Mouse (Mus musculus) cerebellum, adult 2 months (tissue): ENCODE results near the gene Adgb. TPM values are rescaled to one million over a fixed set of nuclear protein-coding genes. Genes with fewer than 3 reads are reported as not detected.

ENCODE experiments used
- DNase-seq, 2 experiments: peaks; one replicate each; pipeline ENCODE4 v3.0.0; 2021
- H3K27ac ChIP-seq: fragments of 200-500 bp; 2 replicates; pipeline ENCODE4 v1.5.1; 2012; ENCODE audit warnings: low read length, control low read depth, inconsistent platforms; ENCODE audit not compliant: insufficient read depth
- H3K27me3 ChIP-seq: fragments of 200-500 bp; 2 replicates; pipeline ENCODE4 v1.6.1; 2012; ENCODE audit warnings: inconsistent platforms, mild to moderate bottlenecking, low read length, moderate library complexity; ENCODE audit not compliant: control insufficient read depth, insufficient read depth
- H3K4me1 ChIP-seq: fragments of 200-500 bp; 2 replicates; pipeline ENCODE4 v1.6.1; 2011; ENCODE audit warnings: low read length; ENCODE audit not compliant: control insufficient read depth, insufficient read depth
- H3K4me3 ChIP-seq: fragments of 200-500 bp; replicated peaks from 2 replicates; pipeline ENCODE3; 2011; ENCODE audit warnings: mild to moderate bottlenecking, low read depth, low read length, control low read depth; ENCODE audit not compliant: insufficient read depth
- CTCF ChIP-seq: fragments of 200-500 bp; IDR thresholded peaks from 2 replicates; pipeline ENCODE4 v1.5.1; 2011; ENCODE audit warnings: low read depth, mild to moderate bottlenecking, control low read depth, low read length, moderate library complexity, borderline replicate concordance; ENCODE audit not compliant: insufficient read depth
- POLR2A ChIP-seq: fragments of 200-500 bp; IDR thresholded peaks from 2 replicates; pipeline ENCODE4 v1.6.1; 2011; ENCODE audit warnings: low read length, control low read depth, borderline replicate concordance; ENCODE audit not compliant: insufficient read depth
- WGBS: fragments of 180-500 bp; shearing (Covaris S2); methylation state at CpG from one replicate; pipeline ENCODE4 v1.1.7; 2018; 5-methylcytosine and 5-hydroxymethylcytosine counted together
- polyA plus RNA-seq: library from polyadenylated mRNA; depleted of rRNA; stranded (reverse); fragments of >200 nt; gene quantifications from 2 replicates; pipeline ENCODE4 v1.2.3, GENCODE M21; 2012; rRNA removed

Gene Adgb
- polyA plus RNA-seq, 1 experiment, result 0.23 TPM

DNA sequence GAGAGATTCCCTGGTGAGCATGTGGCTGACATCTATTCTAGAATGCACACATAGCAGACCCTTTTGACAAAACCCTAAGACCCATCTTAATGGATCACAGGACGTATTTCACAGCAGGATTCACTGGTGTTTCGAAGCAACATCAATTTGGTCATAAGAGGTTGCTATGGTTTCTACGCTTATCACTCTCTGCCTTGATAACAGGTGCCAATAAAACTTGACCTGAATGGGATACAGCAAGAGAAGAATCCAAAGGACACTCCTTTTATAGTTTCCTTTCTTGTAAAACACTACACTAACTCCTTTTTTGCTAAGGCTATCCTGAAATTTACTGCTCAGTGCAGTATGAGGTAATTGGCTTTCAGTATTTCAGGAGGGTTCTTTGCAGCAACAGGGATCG is 163.1 kb downstream of the Adgb start:
- no peaks in the 10 kb centered on the region for H3K27me3 ChIP-seq
- TF ChIP-seq CTCF, result no peak
- TF ChIP-seq POLR2A, result no peak
- H3K4me1 ChIP-seq, result no peaks in the 10 kb centered on the region
- no peak for DNase-seq
- H3K27ac ChIP-seq, result no peak overlapping the region
- no peak overlapping the region for H3K4me3 ChIP-seq
- 65% methylated on average over 4 of the region's 4 CpGs for WGBS

DNA sequence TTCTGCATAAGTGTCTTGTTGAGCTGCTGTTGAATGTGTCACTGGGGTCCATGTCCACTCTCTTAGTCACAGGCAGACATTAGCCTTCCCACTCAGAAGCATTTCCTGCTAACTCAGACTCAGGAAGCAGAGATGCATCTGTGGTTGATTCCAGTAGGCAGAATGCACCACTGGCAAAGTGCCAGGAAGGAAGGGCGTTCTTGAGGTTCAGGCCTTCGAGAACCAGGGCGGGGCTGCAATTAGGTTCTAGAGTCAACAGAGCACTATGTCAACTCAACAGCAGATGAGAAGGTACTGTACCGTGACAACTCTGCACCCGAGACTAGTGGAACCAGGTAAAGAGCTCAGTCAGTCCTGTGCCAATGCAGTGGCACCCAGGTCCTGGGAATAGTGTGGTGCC is 164.7 kb downstream of the Adgb start:
- Histone ChIP-seq H3K4me1 (no peaks in the 10 kb centered on the region), H3K27me3 (no peaks in the 10 kb centered on the region), H3K4me3 (no peak overlapping the region), H3K27ac (no peak overlapping the region)
- WGBS, result 68% methylated on average over 5 of the region's 5 CpGs
- DNase-seq, result no peak
- no peak for TF ChIP-seq CTCF
- TF ChIP-seq POLR2A, result no peak

DNA sequence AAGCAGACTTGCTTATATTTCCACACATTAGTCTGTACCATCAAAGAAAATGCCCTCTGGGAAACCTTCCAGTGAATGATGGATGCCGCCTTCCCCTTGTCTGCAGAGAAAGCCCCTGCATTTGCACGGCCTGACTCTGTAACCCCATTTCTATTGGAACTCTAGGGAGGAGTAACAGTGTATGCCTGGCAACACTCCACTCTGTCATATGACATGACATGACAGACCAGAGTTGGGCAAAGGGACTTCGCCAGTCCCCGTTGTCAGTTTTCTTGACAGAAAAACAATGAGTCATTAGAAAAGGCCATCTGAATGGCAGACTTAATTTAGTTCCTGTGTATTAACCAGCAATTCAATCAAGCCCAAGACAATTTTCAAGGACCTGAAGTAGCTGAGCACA is 167.8 kb downstream of the Adgb start:
- H3K4me3 ChIP-seq, result no peak overlapping the region
- H3K4me1 ChIP-seq, result no peaks in the 10 kb centered on the region
- no peaks in the 10 kb centered on the region for H3K27me3 ChIP-seq
- DNase-seq, result no peak
- WGBS, result 29% methylated on average over 4 of the region's 4 CpGs
- H3K27ac ChIP-seq, result no peak overlapping the region
- TF ChIP-seq CTCF (no peak), POLR2A (no peak)

DNA sequence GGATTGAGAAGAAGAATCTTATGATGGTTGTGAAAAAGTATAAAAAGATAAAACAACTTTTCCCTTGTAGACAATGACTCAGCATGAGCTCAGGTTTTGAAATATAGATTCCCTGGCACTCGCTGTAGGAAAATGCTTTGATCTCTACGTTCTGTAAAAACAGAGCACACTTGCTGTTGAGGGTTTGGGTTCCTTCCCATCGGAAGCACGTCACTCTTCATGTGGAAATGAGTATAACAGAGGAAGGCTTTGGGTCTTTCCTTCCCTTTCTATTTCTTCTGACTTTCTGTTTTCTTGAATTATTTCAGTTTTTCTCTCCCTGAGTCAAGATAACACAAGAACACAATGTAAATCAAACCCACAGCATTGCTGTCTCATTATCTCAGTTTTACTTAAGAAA is 170.4 kb downstream of the Adgb start:
- no peaks in the 10 kb centered on the region for H3K27me3 ChIP-seq
- no peak overlapping the region for H3K4me3 ChIP-seq
- no peak for TF ChIP-seq POLR2A
- no peak for TF ChIP-seq CTCF
- no peak for DNase-seq
- WGBS, result 38% methylated on average over 4 of the region's 4 CpGs
- no peaks in the 10 kb centered on the region for H3K4me1 ChIP-seq
- no peak overlapping the region for H3K27ac ChIP-seq

DNA sequence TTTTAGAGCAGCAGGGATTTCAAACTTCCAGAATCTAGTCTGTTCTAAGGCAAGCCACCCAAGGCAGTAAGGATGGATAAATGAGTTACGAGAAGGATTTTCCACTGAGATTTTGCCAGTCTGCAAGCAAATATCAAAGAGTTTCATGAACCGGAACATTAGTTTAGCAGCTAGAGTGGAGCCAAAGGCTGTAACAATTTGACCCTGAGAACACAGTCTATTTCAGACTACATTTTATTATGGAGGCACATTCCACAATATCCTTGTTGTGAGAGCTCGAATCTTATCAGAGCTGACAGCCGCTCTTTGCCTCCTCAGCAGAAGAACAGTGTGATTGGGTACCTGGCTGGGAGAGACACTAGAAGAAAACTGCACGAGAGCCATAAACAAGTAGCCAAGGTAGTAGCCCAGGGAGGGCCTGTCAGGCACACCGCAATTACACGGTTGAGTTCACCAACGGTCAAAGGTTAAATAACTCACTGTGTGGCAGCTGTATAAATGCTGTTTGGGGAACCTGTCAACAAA is 171.1 kb downstream of the Adgb start:
- Histone ChIP-seq H3K4me1 (no peaks in the 10 kb centered on the region), H3K27me3 (no peaks in the 10 kb centered on the region), H3K4me3 (no peak overlapping the region), H3K27ac (no peak overlapping the region)
- WGBS, result 31% methylated on average over 8 of the region's 8 CpGs
- DNase-seq, result no peak
- TF ChIP-seq POLR2A (no peak), CTCF (no peak)

DNA sequence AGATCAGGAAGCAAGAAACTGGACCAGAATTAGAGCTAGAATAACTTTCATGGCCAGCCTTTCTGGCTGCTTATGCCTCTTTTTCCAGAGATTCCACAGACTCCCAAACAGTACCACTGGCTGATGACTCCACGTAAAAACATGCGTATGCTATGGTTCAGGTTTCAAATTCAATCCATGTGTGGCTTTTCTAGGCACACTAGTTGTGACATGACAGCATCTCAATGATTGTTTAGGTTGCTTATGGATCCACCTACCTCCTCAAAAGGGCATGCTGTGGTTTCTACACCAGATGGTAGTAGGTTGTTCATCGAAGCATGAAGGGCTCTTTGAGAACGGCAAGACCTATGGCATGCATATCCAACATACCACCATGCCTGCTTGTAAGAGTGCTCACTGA is 172.1 kb downstream of the Adgb start:
- TF ChIP-seq POLR2A (no peak), CTCF (no peak)
- no peak for DNase-seq
- Histone ChIP-seq H3K4me1 (no peaks in the 10 kb centered on the region), H3K4me3 (no peak overlapping the region), H3K27ac (no peak overlapping the region), H3K27me3 (no peaks in the 10 kb centered on the region)
- 67% methylated on average over 4 of the region's 4 CpGs for WGBS

DNA sequence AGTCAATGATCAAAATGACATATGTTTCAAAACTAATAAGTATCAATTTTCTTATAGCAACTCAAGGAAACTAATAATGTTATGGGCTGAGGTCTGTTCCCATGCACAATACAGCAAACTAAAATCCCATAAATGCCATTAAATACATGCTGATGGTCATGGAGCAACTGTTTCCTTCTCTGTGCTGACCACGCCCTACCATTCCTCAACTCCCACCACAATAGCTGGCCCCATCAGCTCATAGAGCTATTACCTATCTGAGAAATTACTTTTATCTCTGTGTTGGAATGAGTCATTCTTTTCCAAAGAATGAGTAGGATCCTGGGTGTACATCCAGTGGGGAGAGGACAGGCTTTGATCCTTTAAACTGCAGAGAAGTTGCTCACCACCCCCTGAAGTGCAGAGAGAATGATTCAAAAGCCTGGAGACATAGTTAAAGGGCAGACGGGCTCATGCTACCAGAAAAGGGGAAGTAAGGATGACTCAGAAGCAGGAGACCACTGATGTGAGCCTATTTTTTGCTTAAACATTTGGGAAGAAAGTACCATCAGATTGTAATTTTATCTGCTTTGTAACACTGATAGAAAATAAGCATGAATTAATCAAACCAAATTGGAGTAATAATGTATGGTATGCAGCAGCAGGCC is 184.8 kb downstream of the Adgb start:
- WGBS, result 68% methylated on average over 2 of the region's 2 CpGs
- H3K4me3 ChIP-seq, result no peak overlapping the region
- H3K4me1 ChIP-seq, result no peaks in the 10 kb centered on the region
- H3K27me3 ChIP-seq, result no peaks in the 10 kb centered on the region
- no peak for DNase-seq
- TF ChIP-seq CTCF (no peak), POLR2A (no peak)
- H3K27ac ChIP-seq, result no peak overlapping the region

Other genes starting within 250 kb of the Adgb start
- 1.6 and 2.0 TPM in 2 replicates for gene Rab32, start 85.9 kb upstream of the Adgb start, polyA plus RNA-seq
- gene Gm10944, start 209.0 kb upstream of the Adgb start, polyA plus RNA-seq, result not detected in 2 replicates